Mouse (Mus musculus) bone marrow, adult 2 months (tissue): ENCODE data around the gene Naga.

ENCODE experiments used
- CTCF ChIP-seq: fragments of 200-500 bp; IDR thresholded peaks from 2 replicates; pipeline ENCODE4 v1.5.1; 2011; ENCODE audit warnings: low read length, control low read depth; ENCODE audit not compliant: control insufficient read depth, insufficient read depth
- POLR2A ChIP-seq: fragments of 200-500 bp; IDR thresholded peaks from 2 replicates; pipeline ENCODE4 v1.6.1; 2011; ENCODE audit warnings: low read depth, mild to moderate bottlenecking, control low read depth, low read length, borderline replicate concordance; ENCODE audit not compliant: control insufficient read depth

DNA sequence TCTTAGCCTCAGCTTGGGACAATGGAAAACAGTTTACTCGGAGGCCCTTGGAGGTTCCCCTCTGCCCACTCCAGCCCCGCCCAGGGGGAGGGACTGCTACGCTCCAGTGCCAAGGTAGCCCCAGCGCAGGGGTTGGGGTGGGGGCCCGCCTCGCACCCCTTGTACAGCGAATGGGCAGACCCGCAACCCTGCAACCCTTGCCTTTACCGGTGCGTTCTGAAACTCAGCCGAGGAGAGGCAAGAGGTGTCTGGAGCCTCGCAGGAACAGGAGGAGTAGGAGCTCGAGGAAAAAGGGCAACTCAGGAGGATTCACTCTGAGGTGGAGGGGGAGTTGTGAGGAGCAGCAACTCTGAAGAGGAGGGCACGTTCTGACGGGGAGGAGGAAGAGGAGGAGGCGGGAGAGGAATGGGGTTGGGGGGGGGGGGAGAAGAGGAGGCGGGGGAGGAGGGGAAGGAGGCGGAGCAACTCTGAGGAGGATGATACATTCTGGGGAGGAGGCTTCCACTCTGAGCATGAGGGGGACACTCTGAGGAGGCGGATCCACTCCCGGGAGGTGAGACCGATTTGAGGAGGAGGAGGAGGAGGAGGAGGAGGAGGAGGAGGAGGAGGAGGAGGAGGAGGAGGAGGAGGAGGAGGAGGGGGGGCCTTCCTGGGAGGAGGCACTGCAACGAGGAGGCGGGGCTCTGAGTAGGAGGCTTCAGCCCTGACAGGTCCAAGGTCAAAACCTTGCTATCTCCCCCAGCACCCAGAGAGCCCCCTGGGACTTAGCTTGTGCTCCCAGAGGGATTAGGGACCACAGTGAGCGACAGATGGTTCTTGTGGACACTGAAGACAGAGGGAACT is 41.4 kb upstream of the Naga start, which contains the start of gene Cyp2d22:
- no peak for TF ChIP-seq CTCF
- no peak for TF ChIP-seq POLR2A
